Mouse (Mus musculus) thymus, adult 2 months (tissue): Measurements from ENCODE around the gene Rel. TPM values are rescaled to one million over a fixed set of nuclear protein-coding genes. Genes with fewer than 3 reads are reported as not detected.
"Not testable (repeated sequence)": the region's sequence is repeated elsewhere in the genome, so short reads cannot be mapped to it uniquely, and the experiment has no call there.

Source experiments
- DNase-seq: peaks from one replicate; pipeline ENCODE4 v3.0.0; 2021
- H3K27ac ChIP-seq: fragments of 200-500 bp; 2 replicates; pipeline ENCODE4 v1.5.1; 2012; ENCODE audit warnings: low read length, control low read depth; ENCODE audit not compliant: control insufficient read depth, insufficient read depth
- H3K27me3 ChIP-seq: fragments of 200-500 bp; 2 replicates; pipeline ENCODE4 v1.6.1; 2012; ENCODE audit warnings: mild to moderate bottlenecking, low read length, moderate library complexity, mixed read lengths; ENCODE audit not compliant: control insufficient read depth, insufficient read depth
- H3K36me3 ChIP-seq: fragments of 200-500 bp; 2 replicates; pipeline ENCODE4 v1.6.1; 2012; ENCODE audit warnings: mild to moderate bottlenecking, low read length, moderate library complexity; ENCODE audit not compliant: control insufficient read depth, insufficient read depth
- H3K4me1 ChIP-seq: fragments of 200-500 bp; replicated peaks from 2 replicates; pipeline ENCODE4 v1.6.1; 2012; ENCODE audit warnings: low read length; ENCODE audit not compliant: control insufficient read depth, insufficient read depth
- H3K4me3 ChIP-seq: fragments of 200-500 bp; 2 replicates; pipeline ENCODE4 v1.5.1; 2012; ENCODE audit warnings: mild to moderate bottlenecking, low read length, control low read depth, moderate library complexity; ENCODE audit not compliant: control insufficient read depth, insufficient read depth
- CTCF ChIP-seq: fragments of 200-500 bp; IDR thresholded peaks from 2 replicates; pipeline ENCODE4 v1.5.1; 2012; ENCODE audit warnings: mild to moderate bottlenecking, control low read depth, low read length, moderate library complexity, borderline replicate concordance; ENCODE audit not compliant: control insufficient read depth, poor library complexity, insufficient read depth; ENCODE audit errors: extremely low read depth
- POLR2A ChIP-seq: fragments of 200-500 bp; IDR thresholded peaks from 2 replicates; pipeline ENCODE4 v1.6.1; 2012; ENCODE audit warnings: mild to moderate bottlenecking, low read length, control low read depth, moderate library complexity; ENCODE audit not compliant: control insufficient read depth, poor library complexity, insufficient read depth; ENCODE audit errors: extremely low read depth
- WGBS: fragments of 180-500 bp; shearing (Covaris S2); methylation state at CpG from one replicate; pipeline ENCODE4 v1.1.7; 2018; 5-methylcytosine and 5-hydroxymethylcytosine counted together
- polyA plus RNA-seq: library from polyadenylated mRNA; depleted of rRNA; stranded (reverse); fragments of >200 nt; gene quantifications from 2 replicates; pipeline ENCODE4 v1.2.3, GENCODE M21; 2012

Gene Rel
- polyA plus RNA-seq, 1 experiment: 9.0 TPM

GRCm38 (mm10) chr11:23769686-23770509 is 872 bp downstream of the Rel start:
- no peaks in the 10 kb centered on the region for H3K27me3 ChIP-seq
- peak; percentile 43 for DNase-seq
- H3K27ac ChIP-seq: peak overlapping the region; percentile 72
- TF ChIP-seq CTCF: no peak
- no peak for TF ChIP-seq POLR2A
- peak overlapping the region; percentile 92 for H3K4me3 ChIP-seq
- H3K36me3 ChIP-seq: no peaks in the 10 kb centered on the region
- under 1% methylated on average over 25 of the region's 25 CpGs for WGBS
- peaks cover 5% of the 10 kb centered on the region for H3K4me1 ChIP-seq

DNA sequence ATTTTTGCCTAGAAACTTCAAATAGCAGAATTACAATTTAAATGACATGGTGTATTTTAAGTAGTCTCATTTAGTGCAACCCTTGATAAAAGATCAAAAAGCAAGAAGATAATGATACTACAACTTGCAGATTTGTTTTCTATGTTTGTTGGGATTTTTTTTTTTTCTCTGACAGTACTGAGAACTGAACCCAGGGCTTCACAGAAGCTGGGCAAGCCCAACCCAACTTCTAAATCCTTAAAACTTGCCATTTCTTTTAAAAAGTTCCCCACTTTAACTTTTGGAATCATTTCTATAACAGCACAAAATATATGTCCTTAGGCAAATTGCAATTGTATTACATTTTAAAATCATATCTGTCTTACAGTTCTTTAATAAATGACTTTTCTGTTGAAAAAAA is 1.7 kb downstream of the Rel start:
- H3K27ac ChIP-seq: no peak overlapping the region
- TF ChIP-seq CTCF: no peak
- H3K36me3 ChIP-seq: no peaks in the 10 kb centered on the region
- no peak overlapping the region for H3K4me3 ChIP-seq
- DNase-seq: no peak
- no peaks in the 10 kb centered on the region for H3K27me3 ChIP-seq
- H3K4me1 ChIP-seq: peaks cover 5% of the 10 kb centered on the region

GRCm38 (mm10) chr11:23767928-23768327 is 2.8 kb downstream of the Rel start:
- Histone ChIP-seq H3K4me3 (no peak overlapping the region), H3K27me3 (no peaks in the 10 kb centered on the region), H3K36me3 (no peaks in the 10 kb centered on the region), H3K4me1 (peaks cover 5% of the 10 kb centered on the region), H3K27ac (no peak overlapping the region)
- 16% methylated on average over 1 of the region's 1 CpGs for WGBS
- TF ChIP-seq POLR2A: no peak
- no peak for TF ChIP-seq CTCF
- no peak for DNase-seq

GRCm38 (mm10) chr11:23767369-23767768 is 3.4 kb downstream of the Rel start:
- not testable (repeated sequence) for H3K36me3 ChIP-seq, H3K4me3 ChIP-seq, H3K27me3 ChIP-seq, H3K4me1 ChIP-seq, H3K27ac ChIP-seq, DNase-seq
- WGBS: 93% methylated on average over 5 of the region's 5 CpGs

GRCm38 (mm10) chr11:23762635-23763034 is 8.1 kb downstream of the Rel start:
- no peaks in the 10 kb centered on the region for H3K4me1 ChIP-seq
- no peaks in the 10 kb centered on the region for H3K27me3 ChIP-seq
- TF ChIP-seq POLR2A: no peak
- TF ChIP-seq CTCF: no peak
- no peaks in the 10 kb centered on the region for H3K36me3 ChIP-seq
- 92% methylated on average over 2 of the region's 2 CpGs for WGBS
- no peak overlapping the region for H3K4me3 ChIP-seq
- no peak overlapping the region for H3K27ac ChIP-seq
- DNase-seq: no peak

GRCm38 (mm10) chr11:23758218-23758617 is 12.6 kb downstream of the Rel start:
- H3K36me3 ChIP-seq: 0 out of 2 replicates have a peak, but pooled peaks cover 4% of the 10 kb centered on the region
- no peak overlapping the region; the same call in 1 of the 2 replicates for H3K27ac ChIP-seq
- TF ChIP-seq CTCF (no peak), POLR2A (no peak)
- no peaks in the 10 kb centered on the region for H3K27me3 ChIP-seq
- no peak overlapping the region for H3K4me3 ChIP-seq
- no peak for DNase-seq
- no peaks in the 10 kb centered on the region for H3K4me1 ChIP-seq
- WGBS: 52% methylated on average over 2 of the region's 2 CpGs

- no peak for TF ChIP-seq CTCF
- no peak for TF ChIP-seq POLR2A
- no peaks in the 10 kb centered on the region for H3K27me3 ChIP-seq
- no peak overlapping the region for H3K4me3 ChIP-seq
- DNase-seq: no peak
- no peaks in the 10 kb centered on the region for H3K4me1 ChIP-seq
- H3K36me3 ChIP-seq: 0 out of 2 replicates have a peak, but pooled peaks cover 8% of the 10 kb centered on the region
- no peak overlapping the region for H3K27ac ChIP-seq
Observed at GRCm38 (mm10) chr11:23754329-23754728, 16.4 kb downstream of the Rel start.
